Mouse (Mus musculus) liver, embryonic 11.5 days (tissue): Measurements from ENCODE around the gene Vmn1r39. TPM values are rescaled to one million over a fixed set of nuclear protein-coding genes. Genes with fewer than 3 reads are reported as not detected.
"Not testable (repeated sequence)": the region's sequence is repeated elsewhere in the genome, so short reads cannot be mapped to it uniquely, and the experiment has no call there.

ENCODE experiments used
- ATAC-seq: fragments of 200-750 bp; cut with Nextera tagmentation; replicated peaks from 2 replicates; pipeline ENCODE4 v1.8.0; 2017; ENCODE audit warnings: moderate number of reproducible peaks, mild to moderate bottlenecking, moderate TSS enrichment, moderate library complexity; ENCODE audit not compliant: low FRiP score
- DNase-seq: peaks from one replicate; pipeline ENCODE4 v3.0.0-alpha.2; 2017; ENCODE audit warnings: low spot score
- H3K27ac ChIP-seq: fragments of 300-500 bp; sonication (generic); 2 replicates; pipeline ENCODE4 v1.5.1; 2014; ENCODE audit warnings: mild to moderate bottlenecking, low read depth, low read length, control low read depth
- H3K27me3 ChIP-seq: fragments of 300-500 bp; sonication (generic); replicated peaks from 2 replicates; pipeline ENCODE4 v1.6.1; 2014; ENCODE audit warnings: low read length, mixed read lengths; ENCODE audit not compliant: control insufficient read depth, insufficient read depth
- H3K36me3 ChIP-seq: fragments of 300-500 bp; sonication (generic); 2 replicates; pipeline ENCODE4 v1.6.1; 2014; ENCODE audit warnings: mild to moderate bottlenecking, low read length, moderate library complexity, mixed read lengths; ENCODE audit not compliant: control insufficient read depth, insufficient read depth
- H3K4me1 ChIP-seq: fragments of 300-500 bp; sonication (generic); replicated peaks from 2 replicates; pipeline ENCODE4 v1.6.1; 2014; ENCODE audit warnings: low read length, mixed read lengths; ENCODE audit not compliant: control insufficient read depth, insufficient read depth
- H3K4me2 ChIP-seq: fragments of 300-500 bp; sonication (generic); 2 replicates; pipeline ENCODE4 v1.6.1; 2014; ENCODE audit warnings: mild to moderate bottlenecking, control low read depth, moderate library complexity
- H3K4me3 ChIP-seq: fragments of 300-500 bp; sonication (generic); 2 replicates; pipeline ENCODE4 v1.5.1; 2014; ENCODE audit warnings: low read depth, low read length, control low read depth
- H3K9ac ChIP-seq: fragments of 300-500 bp; sonication (generic); 2 replicates; pipeline ENCODE4 v1.6.1; 2014; ENCODE audit warnings: low read depth, low read length, control low read depth
- H3K9me3 ChIP-seq: fragments of 300-500 bp; sonication (generic); 2 replicates; pipeline ENCODE4 v1.6.1; 2016; ENCODE audit warnings: low read length, inconsistent platforms, mixed read lengths; ENCODE audit not compliant: control insufficient read depth
- polyA plus RNA-seq: library from polyadenylated mRNA; unstranded; fragments of >200 nt; fragmentation: Nextera tagmentation; extraction: Ambion mirVana; gene quantifications from 2 replicates; pipeline ENCODE4 v1.2.1, GENCODE M21; 2014

The Vmn1r39 gene
- polyA plus RNA-seq, 1 experiment from 2014 or later = not detected

- H3K4me2 ChIP-seq, DNase-seq, H3K9ac ChIP-seq, H3K4me3 ChIP-seq, ATAC-seq, H3K9me3 ChIP-seq, H3K4me1 ChIP-seq, H3K27me3 ChIP-seq, H3K27ac ChIP-seq, H3K36me3 ChIP-seq: not testable (repeated sequence)
Measured at GRCm38 (mm10) chr6:66782527-66782926, 27.9 kb downstream of the Vmn1r39 start, which contains the start of gene Vmn1r38. TSS of gene Vmn1r38 (minus strand) at chr6:66782627.

Other genes with a start within 250 kb of the Vmn1r39 start
- not detected in 2 replicates for gene Vmn1r33, start 192.3 kb downstream of the Vmn1r39 start, polyA plus RNA-seq
- gene Vmn1r34, start 166.7 kb downstream of the Vmn1r39 start, polyA plus RNA-seq = not detected in 2 replicates
- not detected in 2 replicates for gene Vmn1r35, start 124.7 kb downstream of the Vmn1r39 start, polyA plus RNA-seq
- gene Vmn1r36, start 91.4 kb downstream of the Vmn1r39 start, polyA plus RNA-seq = not detected in 2 replicates
- not detected in 2 replicates for gene Vmn1r37, start 81.2 kb downstream of the Vmn1r39 start, polyA plus RNA-seq
- gene Vmn1r38, start 28.0 kb downstream of the Vmn1r39 start, polyA plus RNA-seq = not detected in 2 replicates
- 51.5 and 59.6 TPM in 2 replicates for gene Gng12, start 85.8 kb upstream of the Vmn1r39 start, polyA plus RNA-seq
- 27.9 and 31.1 TPM in 2 replicates for gene Gadd45a, start 226.8 kb upstream of the Vmn1r39 start, polyA plus RNA-seq